Mouse (Mus musculus): ENCODE data around the gene Txk. TPM values are rescaled to one million over a fixed set of nuclear protein-coding genes. Genes with fewer than 3 reads are reported as not detected.

Gene Txk
- polyA plus RNA-seq, 1 experiment = 0.11 TPM

DNA sequence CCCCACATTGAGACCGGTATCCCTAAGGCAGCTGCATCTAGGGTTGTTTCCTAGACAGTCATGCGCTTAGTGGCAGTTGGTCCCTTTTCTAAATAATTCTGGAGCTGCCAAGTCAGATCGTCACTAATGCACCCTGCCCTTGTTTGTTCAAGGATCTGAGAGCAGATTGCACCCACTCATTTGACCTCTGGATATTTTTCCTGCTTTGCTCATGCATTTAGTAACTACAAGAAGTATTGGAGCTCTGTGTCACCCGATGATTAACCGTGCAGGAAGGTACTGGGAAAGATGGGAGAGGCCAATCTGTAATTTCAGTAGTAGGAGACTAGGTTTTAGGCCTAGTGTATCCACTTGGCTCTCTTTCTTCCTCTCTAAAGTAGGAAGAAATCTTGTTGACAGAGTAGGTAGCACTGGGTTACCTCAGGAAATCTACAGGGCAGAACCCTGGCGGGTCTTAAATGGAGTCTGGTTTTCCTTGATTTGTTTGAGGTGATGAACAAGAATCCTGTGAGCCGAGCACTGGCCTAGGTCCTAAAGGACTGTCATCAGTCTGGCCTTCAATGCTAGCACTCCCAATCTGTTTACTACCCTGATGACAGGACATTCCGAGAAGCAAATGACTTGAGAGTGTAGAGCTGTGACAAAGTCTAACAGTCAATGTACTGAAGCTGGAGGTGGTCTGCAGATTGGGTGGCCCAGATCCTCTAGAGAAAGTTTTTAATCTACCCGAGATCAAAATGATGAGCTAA is 103.4 kb downstream of the Txk start:
- H3K36me3 ChIP-seq (replicated peaks; ENCODE audit: low read length) = no peaks in the 10 kb centered on the region
- no peak for TF ChIP-seq GATA1 (IDR thresholded peaks at IDR 0.05; ENCODE audit: borderline replicate concordance, low read length)
- TF ChIP-seq FLI1 (IDR thresholded peaks at IDR 0.05; ENCODE audit: low read length) = no peak
- H3K4me1 ChIP-seq = peaks cover 16% of the 10 kb centered on the region

GRCm38 (mm10) chr5:72647958-72648595 is 104.5 kb downstream of the Txk start:
- TF ChIP-seq GATA1 (IDR thresholded peaks at IDR 0.05; ENCODE audit: borderline replicate concordance, low read length) (no peak), FLI1 (IDR thresholded peaks at IDR 0.05; ENCODE audit: low read length) (no peak)

More for the DNA sequence above, 103.4 kb downstream of the Txk start:
- H3K27me3 ChIP-seq (replicated peaks) = peaks cover 61% of the 10 kb centered on the region
- peaks cover 2% of the 10 kb centered on the region; the same call in 1 of the 2 replicates for H3K9me3 ChIP-seq
- H3K4me3 ChIP-seq (replicated peaks) = no peak overlapping the region

GRCm38 (mm10) chr5:72647418-72647907 is 105.1 kb downstream of the Txk start, which contains the start of gene Nipal1:
Gene Nipal1, plus strand, starts transcription at chr5:72647795.
- no peaks in the 10 kb centered on the region for H3K9me3 ChIP-seq
- H3K4me3 ChIP-seq (replicated peaks) = peak within 1 kb of the TSS; percentile 89
- H3K36me3 ChIP-seq (replicated peaks; ENCODE audit: low read length) = no peaks in the 10 kb centered on the region
- TF ChIP-seq GATA1 (IDR thresholded peaks at IDR 0.05; ENCODE audit: borderline replicate concordance, low read length) = no peak
- no peak for TF ChIP-seq FLI1 (IDR thresholded peaks at IDR 0.05; ENCODE audit: low read length)
- peaks cover 56% of the 10 kb centered on the region for H3K27me3 ChIP-seq (replicated peaks)
- H3K4me1 ChIP-seq = peaks cover 16% of the 10 kb centered on the region

More at GRCm38 (mm10) chr5:72647958-72648595, 104.5 kb downstream of the Txk start:
- no peaks in the 10 kb centered on the region for H3K36me3 ChIP-seq (replicated peaks; ENCODE audit: low read length)
- H3K9me3 ChIP-seq = no peaks in the 10 kb centered on the region
- H3K4me3 ChIP-seq (replicated peaks) = peak overlapping the region; percentile 89
- H3K4me1 ChIP-seq = peaks cover 16% of the 10 kb centered on the region
- peaks cover 60% of the 10 kb centered on the region for H3K27me3 ChIP-seq (replicated peaks)

- Histone ChIP-seq H3K4me1 (peaks cover 16% of the 10 kb centered on the region), H3K36me3 (replicated peaks; ENCODE audit: low read length) (no peaks in the 10 kb centered on the region), H3K9me3 (no peaks in the 10 kb centered on the region), H3K4me3 (replicated peaks) (peak overlapping the region; percentile 89), H3K27me3 (replicated peaks) (peaks cover 56% of the 10 kb centered on the region)
- TF ChIP-seq GATA1 (IDR thresholded peaks at IDR 0.05; ENCODE audit: borderline replicate concordance, low read length) = no peak
- TF ChIP-seq FLI1 (IDR thresholded peaks at IDR 0.05; ENCODE audit: low read length) = no peak
Measured at GRCm38 (mm10) chr5:72646996-72647395, 105.6 kb downstream of the Txk start.

DNA sequence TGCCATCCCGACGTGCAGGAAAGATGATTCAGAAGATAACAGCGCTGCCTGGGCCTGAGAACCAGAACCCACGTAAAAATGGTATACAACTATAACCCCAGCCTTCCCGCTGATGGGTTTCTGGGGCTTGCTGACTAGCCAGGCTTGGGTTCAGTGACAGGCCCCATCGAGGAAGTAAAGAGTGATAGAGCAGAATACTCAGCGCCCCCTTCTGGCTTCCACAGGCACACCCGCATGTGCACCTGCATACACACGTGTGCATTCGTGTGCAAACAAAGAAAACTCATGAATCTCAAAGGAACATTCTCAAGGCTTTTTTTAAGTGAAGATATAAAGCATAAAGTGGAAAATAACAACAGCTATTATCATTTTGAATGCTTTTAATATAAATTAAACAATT is 106.4 kb downstream of the Txk start:
- TF ChIP-seq FLI1 (IDR thresholded peaks at IDR 0.05; ENCODE audit: low read length) (no peak), GATA1 (IDR thresholded peaks at IDR 0.05; ENCODE audit: borderline replicate concordance, low read length) (no peak)
- Histone ChIP-seq H3K27me3 (replicated peaks) (peaks cover 53% of the 10 kb centered on the region), H3K4me3 (replicated peaks) (no peak overlapping the region), H3K36me3 (replicated peaks; ENCODE audit: low read length) (no peaks in the 10 kb centered on the region), H3K4me1 (peaks cover 16% of the 10 kb centered on the region), H3K9me3 (no peaks in the 10 kb centered on the region)

Other genes with a start within 250 kb of the Txk start
- 0.04 TPM in 1 of 2 replicates, not detected in the other for gene Corin, start 248.3 kb downstream of the Txk start, polyA plus RNA-seq (2012; ENCODE audit: insufficient read depth, low replicate concordance)
- 1.1 TPM in 1 of 2 replicates, not detected in the other for gene Nfxl1, start 193.1 kb downstream of the Txk start, polyA plus RNA-seq (2012; ENCODE audit: insufficient read depth, low replicate concordance)
- not detected in 2 replicates for gene Zar1, start 171.5 kb downstream of the Txk start, polyA plus RNA-seq (2012; ENCODE audit: insufficient read depth, low replicate concordance)
- gene Gm5868, start 165.2 kb downstream of the Txk start, polyA plus RNA-seq (2012; ENCODE audit: insufficient read depth, low replicate concordance) = not detected in 2 replicates
- not detected in 2 replicates for gene Cnga1, start 108.5 kb downstream of the Txk start, polyA plus RNA-seq (2012; ENCODE audit: insufficient read depth, low replicate concordance)
- not detected in 2 replicates for gene Nipal1, start 105.0 kb downstream of the Txk start, polyA plus RNA-seq (2012; ENCODE audit: insufficient read depth, low replicate concordance)
- gene Tec, start 115.7 kb upstream of the Txk start, polyA plus RNA-seq (2012; ENCODE audit: insufficient read depth, low replicate concordance) = 0.80 and 4.6 TPM in 2 replicates
- 23.7 and 28.9 TPM in 2 replicates for gene Slain2, start 161.5 kb upstream of the Txk start, polyA plus RNA-seq (2012; ENCODE audit: insufficient read depth, low replicate concordance)
- gene Gm10135, start 221.9 kb upstream of the Txk start, polyA plus RNA-seq (2012; ENCODE audit: insufficient read depth, low replicate concordance) = not detected in 2 replicates